20 mouse cellular contexts compared by ENCODE assay signal in genomic region chr8:107652226-107652625, GRCm38 (mm10).
DNase-seq lines count a peak whose midpoint lies in the region; ATAC-seq and TF ChIP-seq lines count a peak whose summit lies in the region.
"Had no signal": no experiment of that assay in that cellular context is flagged by ENCODE, and none has a peak within 500 bp of the region (broad histone marks: within the 10 kb centered on the region; RNA-seq: fewer than 3 reads in every experiment).

No protein-coding gene starts in this region.

- no peak for DNase-seq in gastrocnemius, adult 2 months
- no peak for DNase-seq in gastrocnemius, adult 18-20 months (ENCODE audit: low spot score)
- DNase-seq in kidney, postnatal 36 days, result no peak
- no peak for DNase-seq in neural tube, embryonic 10.5 days (ENCODE audit: extremely low spot score, low spot score)
- no peak for DNase-seq in lung, postnatal 4 days
- DNase-seq: adrenal gland, adult 8-10 months; adrenal gland, postnatal 36 days; B cell, adult 2 months; cerebellum, adult 8-10 months; gastrocnemius, postnatal 25 days had no signal

- no peak overlapping the region for H3K27ac ChIP-seq in gastrocnemius, adult 2 months
- H3K27ac ChIP-seq in kidney, embryonic 15.5 days, result no peak overlapping the region
- H3K27ac ChIP-seq in neural tube, embryonic 13.5 days (replicated peaks), result no peak overlapping the region
- no peak overlapping the region for H3K27ac ChIP-seq in midbrain, embryonic 16.5 days (ENCODE audit: low read length)
- H3K27ac ChIP-seq: embryonic facial prominence, embryonic 12.5 days; forebrain, embryonic 15.5 days; heart, embryonic 15.5 days; hindbrain, embryonic 10.5 days; hindbrain, embryonic 14.5 days had no signal

- no peaks in the 10 kb centered on the region for H3K4me1 ChIP-seq in kidney, embryonic 15.5 days
- peaks cover 8% of the 10 kb centered on the region for H3K4me1 ChIP-seq in neural tube, embryonic 13.5 days (replicated peaks)
- peaks cover 2% of the 10 kb centered on the region; the same call in 1 of the 2 replicates for H3K4me1 ChIP-seq in midbrain, embryonic 16.5 days (ENCODE audit: control insufficient read depth, insufficient read depth, low read length)
- H3K4me1 ChIP-seq: embryonic facial prominence, embryonic 12.5 days; forebrain, embryonic 15.5 days; heart, embryonic 15.5 days had no signal

- H3K9me3 ChIP-seq in kidney, embryonic 15.5 days (replicated peaks), result no peaks in the 10 kb centered on the region
- no peaks in the 10 kb centered on the region for H3K9me3 ChIP-seq in neural tube, embryonic 13.5 days
- no peaks in the 10 kb centered on the region; the same call in 1 of the 2 replicates for H3K9me3 ChIP-seq in midbrain, embryonic 16.5 days (replicated peaks; ENCODE audit: control insufficient read depth, low read length, poor library complexity, severe bottlenecking)
- H3K9me3 ChIP-seq: embryonic facial prominence, embryonic 12.5 days; forebrain, embryonic 15.5 days; heart, embryonic 15.5 days; hindbrain, embryonic 10.5 days had no signal

- peak overlapping the region; percentile 19; the same call in 1 of the 2 replicates for H3K4me3 ChIP-seq in gastrocnemius, adult 2 months
- H3K4me3 ChIP-seq in kidney, embryonic 15.5 days (replicated peaks), result no peak overlapping the region
- H3K4me3 ChIP-seq in neural tube, embryonic 13.5 days, result no peak overlapping the region
- no peak overlapping the region for H3K4me3 ChIP-seq in midbrain, embryonic 16.5 days (ENCODE audit: low read depth, low read length)
- H3K4me3 ChIP-seq: embryonic facial prominence, embryonic 12.5 days; forebrain, embryonic 15.5 days; heart, embryonic 15.5 days; hindbrain, embryonic 10.5 days had no signal

- intact Hi-C loops in gastrocnemius, adult 2 months (cut with DNase I), result no loop called here

- H3K36me3 ChIP-seq in kidney, embryonic 15.5 days, result no peaks in the 10 kb centered on the region
- H3K36me3 ChIP-seq in neural tube, embryonic 13.5 days, result no peaks in the 10 kb centered on the region
- no peaks in the 10 kb centered on the region for H3K36me3 ChIP-seq in midbrain, embryonic 16.5 days (ENCODE audit: control insufficient read depth, insufficient read depth, low read length)
- H3K36me3 ChIP-seq: embryonic facial prominence, embryonic 12.5 days; forebrain, embryonic 15.5 days; G1E; heart, embryonic 15.5 days; hindbrain, embryonic 10.5 days had no signal

- no peaks in the 10 kb centered on the region for H3K27me3 ChIP-seq in kidney, embryonic 15.5 days
- no peaks in the 10 kb centered on the region for H3K27me3 ChIP-seq in neural tube, embryonic 13.5 days
- no peaks in the 10 kb centered on the region for H3K27me3 ChIP-seq in midbrain, embryonic 16.5 days (ENCODE audit: control insufficient read depth, insufficient read depth, low read depth, low read length)
- H3K27me3 ChIP-seq: embryonic facial prominence, embryonic 12.5 days; forebrain, embryonic 15.5 days; heart, embryonic 15.5 days had no signal

- no peak overlapping the region for H3K9ac ChIP-seq in kidney, embryonic 15.5 days
- no peak overlapping the region for H3K9ac ChIP-seq in neural tube, embryonic 13.5 days
- H3K9ac ChIP-seq in midbrain, embryonic 16.5 days (ENCODE audit: low read depth, low read length), result no peak overlapping the region
- H3K9ac ChIP-seq: embryonic facial prominence, embryonic 12.5 days; forebrain, embryonic 15.5 days; heart, embryonic 15.5 days; hindbrain, embryonic 14.5 days had no signal

- H3K4me2 ChIP-seq in kidney, embryonic 15.5 days, result peak overlapping the region; percentile 32; the same call in 1 of the 2 replicates
- H3K4me2 ChIP-seq in neural tube, embryonic 13.5 days, result 0 out of 2 replicates have a peak overlapping the region, but pooled peaks have one; percentile 45
- H3K4me2 ChIP-seq in midbrain, embryonic 16.5 days (ENCODE audit: low read length), result no peak overlapping the region
- H3K4me2 ChIP-seq: embryonic facial prominence, embryonic 12.5 days; forebrain, embryonic 15.5 days; heart, embryonic 15.5 days had no signal

- TF ChIP-seq CTCF in gastrocnemius, adult 2 months (IDR thresholded peaks at IDR 0.05), result no peak

- WGBS in kidney, embryonic 15.5 days, result 51% methylated on average over 8 of the region's 8 CpGs
- WGBS in neural tube, embryonic 13.5 days, result 64% methylated on average over 8 of the region's 8 CpGs
- WGBS in midbrain, embryonic 16.5 days, result 77% methylated on average over 8 of the region's 8 CpGs

- no peak for ATAC-seq in kidney, embryonic 15.5 days (replicated peaks; ENCODE audit: low FRiP score)
- no peak for ATAC-seq in neural tube, embryonic 13.5 days (ENCODE audit: low read depth)
- ATAC-seq in midbrain, embryonic 16.5 days, result no peak
- ATAC-seq: CD4-positive, CD25-positive, alpha-beta regulatory T cell, adult 4 months; forebrain, embryonic 15.5 days had no signal
